Mouse (Mus musculus) lung, postnatal 0 days (tissue): ENCODE results near the gene Sdr42e1. TPM values are rescaled to one million over a fixed set of nuclear protein-coding genes. Genes with fewer than 3 reads are reported as not detected.

Source experiments
- ATAC-seq: fragments of 200-750 bp; cut with Nextera tagmentation; 2 replicates; pipeline ENCODE4 v1.8.0; 2017; ENCODE audit warnings: moderate library complexity
- DNase-seq: peaks from one replicate; pipeline ENCODE4 v3.0.0-alpha.2; 2016; ENCODE audit warnings: low spot score
- H3K27ac ChIP-seq: fragments of 300-500 bp; sonication (generic); 2 replicates; pipeline ENCODE4 v1.5.1; 2014; ENCODE audit warnings: antibody characterized with exemption, mild to moderate bottlenecking, low read length, mixed read lengths
- H3K27me3 ChIP-seq: fragments of 300-500 bp; sonication (generic); replicated peaks from 2 replicates; pipeline ENCODE4 v1.6.1; 2014; ENCODE audit warnings: low read length, mixed read lengths; ENCODE audit not compliant: insufficient read depth
- H3K36me3 ChIP-seq: fragments of 300-500 bp; sonication (generic); 2 replicates; pipeline ENCODE4 v1.6.1; 2014; ENCODE audit warnings: low read length, mixed read lengths; ENCODE audit not compliant: insufficient read depth
- H3K4me1 ChIP-seq: fragments of 300-500 bp; sonication (generic); 2 replicates; pipeline ENCODE4 v1.6.1; 2014; ENCODE audit warnings: antibody characterized with exemption, low read depth, low read length, mixed read lengths; ENCODE audit not compliant: insufficient read depth
- H3K4me2 ChIP-seq: fragments of 300-500 bp; sonication (generic); replicated peaks from 2 replicates; pipeline ENCODE4 v1.6.1; 2014; ENCODE audit warnings: low read depth, mild to moderate bottlenecking, low read length, moderate library complexity, mixed read lengths
- H3K4me3 ChIP-seq: fragments of 300-500 bp; sonication (generic); 2 replicates; pipeline ENCODE4 v1.5.1; 2014; ENCODE audit warnings: low read depth, low read length
- H3K9ac ChIP-seq: fragments of 300-500 bp; sonication (generic); replicated peaks from 2 replicates; pipeline ENCODE4 v1.6.1; 2014; ENCODE audit warnings: low read depth, mild to moderate bottlenecking
- H3K9me3 ChIP-seq: fragments of 300-500 bp; sonication (generic); 2 replicates; pipeline ENCODE4 v1.6.1; 2016; ENCODE audit warnings: low read length, mixed read lengths
- CTCF ChIP-seq: IDR thresholded peaks from 2 replicates; pipeline ENCODE4 v1.5.1; 2016; ENCODE audit warnings: antibody characterized with exemption, mild to moderate bottlenecking
- EP300 ChIP-seq: IDR thresholded peaks from 2 replicates; pipeline ENCODE4 v1.6.1; 2016; ENCODE audit warnings: antibody characterized with exemption, mild to moderate bottlenecking, control low read depth
- WGBS: fragments of 180-500 bp; shearing (Covaris S2); extraction: QIAGEN DNeasy Blood & Tissue Kit; methylation state at CpG from one replicate; pipeline ENCODE4 v1.1.7; 2014; 5-methylcytosine and 5-hydroxymethylcytosine counted together
- polyA plus RNA-seq: library from polyadenylated mRNA; unstranded; fragments of >200 nt; fragmentation: Nextera tagmentation; extraction: Ambion mirVana; gene quantifications from 2 replicates; pipeline ENCODE4 v1.2.1, GENCODE M21; 2015

Sdr42e1 gene
- polyA plus RNA-seq, 1 experiment from 2014 or later = 3.4 TPM

GRCm38 (mm10) chr8:117627096-117627495, 46.4 kb downstream of the Sdr42e1 start:
- Histone ChIP-seq H3K4me2 (no peak overlapping the region), H3K9me3 (no peaks in the 10 kb centered on the region), H3K4me3 (no peak overlapping the region), H3K4me1 (no peaks in the 10 kb centered on the region), H3K27me3 (no peaks in the 10 kb centered on the region), H3K36me3 (no peaks in the 10 kb centered on the region), H3K9ac (no peak overlapping the region), H3K27ac (no peak overlapping the region)
- no peak for DNase-seq
- no peak for TF ChIP-seq EP300
- TF ChIP-seq CTCF = no peak
- 63% methylated on average over 9 of the region's 9 CpGs for WGBS
- no peak for ATAC-seq

- Histone ChIP-seq H3K4me1 (no peaks in the 10 kb centered on the region), H3K36me3 (no peaks in the 10 kb centered on the region), H3K4me2 (no peak overlapping the region), H3K9me3 (no peaks in the 10 kb centered on the region), H3K27ac (no peak overlapping the region), H3K9ac (no peak overlapping the region), H3K4me3 (no peak overlapping the region), H3K27me3 (no peaks in the 10 kb centered on the region)
- ATAC-seq (no peak), DNase-seq (peak; percentile 75)
- TF ChIP-seq EP300 (no peak), CTCF (peak; percentile 80)
- 62% methylated on average over 11 of the region's 14 CpGs for WGBS
Measured at GRCm38 (mm10) chr8:117626040-117626838, 47.2 kb downstream of the Sdr42e1 start.

DNA sequence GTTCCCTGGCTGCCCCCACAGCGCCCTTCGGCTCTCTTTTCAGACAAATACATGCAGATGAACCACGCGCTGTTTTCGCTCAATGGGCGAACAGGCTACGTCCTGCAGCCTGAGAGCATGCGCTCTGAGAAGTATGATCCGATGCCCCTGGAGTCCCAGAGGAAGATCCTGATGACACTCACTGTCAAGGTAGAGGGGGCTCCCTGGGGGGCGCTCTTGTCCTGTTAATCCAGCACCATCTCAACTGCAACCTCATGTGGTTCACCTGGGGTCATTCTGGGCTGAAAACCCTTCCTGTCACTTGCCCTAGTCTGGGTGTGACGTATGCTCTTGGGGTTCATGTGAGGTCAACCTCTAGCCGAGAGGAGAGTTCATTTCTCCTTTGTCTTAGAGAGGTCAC, 60.6 kb downstream of the Sdr42e1 start:
- no peak overlapping the region for H3K9ac ChIP-seq
- TF ChIP-seq CTCF (no peak), EP300 (no peak)
- no peaks in the 10 kb centered on the region for H3K36me3 ChIP-seq

More for the DNA sequence above, 60.6 kb downstream of the Sdr42e1 start:
- no peak overlapping the region for H3K4me2 ChIP-seq
- H3K9me3 ChIP-seq = no peaks in the 10 kb centered on the region
- no peaks in the 10 kb centered on the region for H3K4me1 ChIP-seq
- DNase-seq = no peak
- no peak for ATAC-seq
- H3K27me3 ChIP-seq = no peaks in the 10 kb centered on the region
- 76% methylated on average over 12 of the region's 12 CpGs for WGBS
- H3K27ac ChIP-seq = no peak overlapping the region
- no peak overlapping the region for H3K4me3 ChIP-seq

Other genes starting within 250 kb of the Sdr42e1 start
- 3.5 and 3.7 TPM in 2 replicates for gene Plcg2, start 175.4 kb downstream of the Sdr42e1 start, polyA plus RNA-seq
- gene Hsd17b2, start 28.2 kb upstream of the Sdr42e1 start, polyA plus RNA-seq = 0.16 and 0.24 TPM in 2 replicates
- 32.2 and 32.6 TPM in 2 replicates for gene Mphosph6, start 128.3 kb upstream of the Sdr42e1 start, polyA plus RNA-seq